Mouse (Mus musculus) ES-Bruce4 (cell line): ENCODE results near the gene Mtif3. TPM values are rescaled to one million over a fixed set of nuclear protein-coding genes. Genes with fewer than 3 reads are reported as not detected.

Source experiments
- H3K27ac ChIP-seq: 2 replicates; pipeline ENCODE4 v1.5.1; 2012; ENCODE audit warnings: low read length, inconsistent platforms; ENCODE audit not compliant: insufficient read depth
- H3K27me3 ChIP-seq: 2 replicates; pipeline ENCODE4 v1.6.1; 2012; ENCODE audit warnings: mild to moderate bottlenecking, low read length, inconsistent platforms; ENCODE audit not compliant: control insufficient read depth, poor library complexity, insufficient read depth, severe bottlenecking
- H3K36me3 ChIP-seq: 2 replicates; pipeline ENCODE4 v1.6.1; 2012; ENCODE audit warnings: inconsistent platforms, mild to moderate bottlenecking, low read length, moderate library complexity; ENCODE audit not compliant: control insufficient read depth, poor library complexity, insufficient read depth, severe bottlenecking
- H3K4me1 ChIP-seq: one replicate; pipeline ENCODE4 v1.8.1; 2011; ENCODE audit warnings: low read length; ENCODE audit not compliant: control insufficient read depth, insufficient read depth
- H3K4me3 ChIP-seq: 2 replicates; pipeline ENCODE4 v1.5.1; 2011; ENCODE audit warnings: low read depth, mild to moderate bottlenecking, low read length
- H3K9ac ChIP-seq: 2 replicates; pipeline ENCODE4 v1.6.1; 2012; ENCODE audit warnings: low read depth, mild to moderate bottlenecking, inconsistent platforms; ENCODE audit not compliant: poor library complexity, severe bottlenecking
- H3K9me3 ChIP-seq: replicated peaks from 2 replicates; pipeline ENCODE4 v1.6.1; 2012; ENCODE audit warnings: mild to moderate bottlenecking, low read length, inconsistent platforms; ENCODE audit not compliant: control insufficient read depth, poor library complexity, insufficient read depth, severe bottlenecking
- CTCF ChIP-seq: IDR thresholded peaks from one replicate; pipeline ENCODE4 v1.8.1; 2011; ENCODE audit warnings: low read depth, low read length
- EP300 ChIP-seq: IDR thresholded peaks from 2 replicates; pipeline ENCODE4 v1.6.1; 2011; ENCODE audit warnings: low read depth, low read length; ENCODE audit not compliant: insufficient read depth
- POLR2A ChIP-seq: IDR thresholded peaks from one replicate; pipeline ENCODE4 v1.8.1; 2011; ENCODE audit warnings: low read length; ENCODE audit not compliant: insufficient read depth
- polyA plus RNA-seq: library from polyadenylated mRNA; stranded (reverse); fragments of >200 nt; gene quantifications from 2 replicates; pipeline ENCODE4 v1.2.4, GENCODE M21; 2011; ENCODE audit warnings: low read depth; ENCODE audit not compliant: missing spikeins, insufficient read depth, insufficient read length

The Mtif3 gene
- 14.7 and 16.5 TPM in 2 replicates for polyA plus RNA-seq

DNA sequence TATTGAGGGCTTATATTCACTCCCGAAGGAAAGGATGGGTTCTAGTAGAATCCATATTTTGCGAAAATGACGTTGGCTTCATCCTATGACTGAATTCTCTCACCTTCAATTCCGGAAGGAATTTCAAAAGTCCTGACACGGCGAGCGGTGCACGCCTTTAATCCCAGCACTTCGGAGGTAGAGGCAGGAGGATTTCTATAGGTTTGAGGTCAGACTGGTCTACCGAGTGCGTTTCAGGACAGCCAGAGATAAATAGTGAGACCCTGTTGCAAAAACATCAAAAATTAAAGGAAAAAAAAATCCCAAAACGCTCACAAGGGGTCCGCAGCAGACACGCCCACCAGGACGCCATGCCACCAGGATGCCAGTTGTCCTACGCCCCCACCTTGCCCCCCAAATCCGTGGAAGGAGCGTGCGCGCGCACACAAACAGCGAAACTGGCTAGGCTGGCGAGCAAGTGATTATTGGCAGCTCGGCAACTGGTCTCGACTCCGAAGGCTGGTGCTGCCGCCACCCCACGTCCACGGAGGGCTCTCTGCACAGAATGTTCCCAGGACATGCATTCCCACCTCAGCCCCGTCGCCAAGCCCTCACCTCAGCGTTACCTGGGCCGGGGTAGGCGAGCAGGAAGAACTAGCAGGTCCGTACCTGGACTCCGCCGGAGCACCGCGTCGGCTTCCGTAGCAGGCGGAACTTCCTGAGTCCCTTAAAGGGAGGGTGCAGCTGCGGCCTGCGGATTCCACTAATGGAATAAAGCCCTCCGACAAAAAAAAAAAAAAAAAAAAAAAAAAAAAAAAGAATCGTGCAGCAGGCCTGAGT, at the start of gene Mtif3:
Gene Mtif3 (minus strand): TSS at position 683 of the 819 bp plus-strand sequence.
- H3K9me3 ChIP-seq, result no peaks in the 10 kb centered on the region
- no peaks in the 10 kb centered on the region for H3K27me3 ChIP-seq
- H3K27ac ChIP-seq, result no peak within 1 kb of the TSS
- TF ChIP-seq EP300 (no peak), CTCF (no peak), POLR2A (no peak)
- peak within 1 kb of the TSS; percentile 64 for H3K9ac ChIP-seq
- peak within 1 kb of the TSS; percentile 92 for H3K4me3 ChIP-seq
- peaks cover 3% of the 10 kb centered on the region for H3K36me3 ChIP-seq
- no peaks in the 10 kb centered on the region for H3K4me1 ChIP-seq

DNA sequence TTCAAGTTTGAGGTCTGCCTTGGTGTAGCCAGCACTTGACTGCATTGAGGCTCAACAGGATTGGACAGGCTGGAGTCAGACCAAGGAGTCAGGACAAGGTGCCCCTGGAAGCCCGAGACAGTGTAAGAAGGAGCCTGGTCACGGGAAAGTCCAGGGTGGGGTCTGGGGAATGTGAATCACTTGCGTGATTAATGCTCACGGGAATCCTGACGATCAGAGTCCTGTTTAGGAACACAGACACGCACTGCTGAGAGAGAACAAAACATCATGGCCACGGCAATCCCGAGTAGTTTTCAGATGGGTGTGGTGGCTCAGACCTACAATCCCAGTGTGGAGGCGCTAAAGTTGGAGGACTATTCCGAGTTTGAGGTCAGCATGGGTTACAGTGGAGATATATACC, 47.7 kb upstream of the Mtif3 start:
- Histone ChIP-seq H3K36me3 (no peaks in the 10 kb centered on the region), H3K4me3 (no peak overlapping the region), H3K9me3 (no peaks in the 10 kb centered on the region), H3K27me3 (no peaks in the 10 kb centered on the region), H3K4me1 (no peaks in the 10 kb centered on the region), H3K27ac (no peak overlapping the region), H3K9ac (no peak overlapping the region)
- no peak for TF ChIP-seq CTCF
- no peak for TF ChIP-seq POLR2A
- no peak for TF ChIP-seq EP300

DNA sequence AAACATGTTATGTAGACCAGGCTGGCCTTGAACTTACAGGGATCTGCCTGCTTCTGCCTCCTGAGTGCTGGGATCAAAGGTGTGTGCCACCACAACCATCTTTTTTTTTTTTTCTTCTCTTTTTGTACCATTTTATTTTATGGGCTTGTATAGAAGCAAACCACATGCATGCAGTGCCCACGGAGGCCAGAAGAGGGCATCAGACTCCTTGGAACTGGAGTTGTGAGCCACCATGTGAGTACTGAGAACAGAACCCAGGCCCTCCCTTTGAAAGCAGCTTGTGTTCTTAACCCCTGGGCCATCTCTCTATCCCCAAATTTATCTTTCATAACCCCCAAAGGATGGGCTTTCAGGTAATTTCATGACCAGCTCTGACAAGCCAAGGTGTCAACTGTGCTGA, 39.7 kb upstream of the Mtif3 start:
- Histone ChIP-seq H3K36me3 (no peaks in the 10 kb centered on the region), H3K9ac (no peak overlapping the region), H3K27me3 (no peaks in the 10 kb centered on the region), H3K27ac (no peak overlapping the region), H3K9me3 (no peaks in the 10 kb centered on the region), H3K4me1 (no peaks in the 10 kb centered on the region), H3K4me3 (no peak overlapping the region)
- TF ChIP-seq CTCF (peak; percentile 41), POLR2A (no peak)

DNA sequence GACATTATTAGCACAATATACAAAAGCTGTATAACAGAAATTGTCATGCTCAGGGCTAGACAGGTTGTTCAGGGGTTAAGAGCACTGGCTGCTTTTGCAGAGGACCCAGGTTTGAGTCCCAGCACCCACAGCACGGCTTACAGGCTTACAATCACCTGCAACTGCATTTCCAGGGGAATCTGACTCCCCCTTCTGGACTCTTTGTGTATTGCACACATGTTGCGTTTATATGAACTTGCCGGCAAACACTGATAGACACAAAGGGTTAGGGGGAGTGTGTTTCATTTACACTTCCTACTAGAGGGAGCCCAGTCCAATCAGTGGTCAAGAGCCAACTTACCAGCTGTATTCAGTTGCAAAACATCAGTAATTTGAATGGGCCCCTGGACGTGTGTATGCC, 37.7 kb upstream of the Mtif3 start:
- TF ChIP-seq POLR2A (no peak), CTCF (peak; percentile 26), EP300 (no peak)
- no peak overlapping the region for H3K27ac ChIP-seq
- H3K4me1 ChIP-seq, result no peaks in the 10 kb centered on the region
- H3K9ac ChIP-seq, result no peak overlapping the region
- H3K27me3 ChIP-seq, result no peaks in the 10 kb centered on the region
- no peaks in the 10 kb centered on the region for H3K36me3 ChIP-seq
- no peaks in the 10 kb centered on the region for H3K9me3 ChIP-seq
- no peak overlapping the region for H3K4me3 ChIP-seq

DNA sequence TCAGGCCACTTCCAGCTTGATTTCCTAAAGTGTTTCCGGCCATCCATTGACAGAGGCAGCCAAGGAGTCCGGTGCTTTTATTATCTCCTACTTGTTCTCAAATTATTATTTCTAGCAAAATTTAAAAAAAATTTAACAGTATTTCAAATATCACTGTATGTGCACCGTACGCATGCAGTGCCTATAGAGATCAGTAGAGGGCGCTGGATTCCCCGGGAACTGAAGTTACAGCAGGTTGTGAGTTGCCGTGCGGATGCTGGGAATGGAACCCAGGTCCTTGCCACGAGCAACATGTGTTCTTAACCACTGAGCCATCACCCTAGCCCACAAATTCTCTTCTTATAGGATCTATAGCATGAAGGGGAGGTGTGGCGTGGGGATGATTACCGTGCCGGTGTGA, 35.2 kb upstream of the Mtif3 start:
- Histone ChIP-seq H3K27ac (no peak overlapping the region), H3K9ac (no peak overlapping the region), H3K9me3 (no peaks in the 10 kb centered on the region), H3K4me1 (no peaks in the 10 kb centered on the region), H3K27me3 (no peaks in the 10 kb centered on the region), H3K4me3 (no peak overlapping the region), H3K36me3 (no peaks in the 10 kb centered on the region)
- peak; percentile 37 for TF ChIP-seq CTCF
- TF ChIP-seq POLR2A, result no peak
- TF ChIP-seq EP300, result no peak

DNA sequence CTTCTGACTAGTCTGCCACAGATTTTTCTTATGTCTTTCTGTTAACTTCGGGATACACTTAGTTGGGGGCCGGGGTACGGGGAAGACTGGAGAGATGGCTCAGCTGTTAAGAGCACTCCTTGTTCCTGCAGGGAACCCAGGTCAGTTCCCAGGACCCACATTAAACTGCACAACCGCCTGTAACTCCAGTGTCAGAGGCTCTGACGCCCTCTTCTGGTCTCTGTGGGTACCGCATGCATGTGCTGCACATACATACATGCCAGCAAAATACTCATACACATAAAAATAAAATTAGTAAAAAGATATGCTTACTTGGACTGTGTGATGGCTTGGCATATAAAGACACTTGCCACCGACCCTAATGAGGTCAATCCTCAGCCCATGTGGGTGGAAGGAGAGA, 33.2 kb upstream of the Mtif3 start:
- TF ChIP-seq POLR2A, result no peak
- TF ChIP-seq CTCF, result no peak
- no peak for TF ChIP-seq EP300

More for the DNA sequence above, 33.2 kb upstream of the Mtif3 start:
- no peaks in the 10 kb centered on the region for H3K4me1 ChIP-seq
- H3K27ac ChIP-seq, result no peak overlapping the region
- no peaks in the 10 kb centered on the region for H3K27me3 ChIP-seq
- H3K4me3 ChIP-seq, result no peak overlapping the region
- no peak overlapping the region for H3K9ac ChIP-seq
- H3K9me3 ChIP-seq, result no peaks in the 10 kb centered on the region
- no peaks in the 10 kb centered on the region for H3K36me3 ChIP-seq
